Mouse (Mus musculus): ENCODE data around the gene Ppp1r13l.

Gene Ppp1r13l

GRCm38 (mm10) chr7:19337122-19337521 lies 22.4 kb upstream of the Ppp1r13l start:
- DNase-seq (ENCODE audit: low read depth, low spot score) = peak; percentile 65

GRCm38 (mm10) chr7:19338060-19338459 lies 21.5 kb upstream of the Ppp1r13l start:
- no peak for DNase-seq (ENCODE audit: low read depth, low spot score)

- DNase-seq (ENCODE audit: low read depth, low spot score) = no peak
Measured at GRCm38 (mm10) chr7:19338596-19338995, 21.0 kb upstream of the Ppp1r13l start.

GRCm38 (mm10) chr7:19341250-19341649 lies 18.3 kb upstream of the Ppp1r13l start:
- DNase-seq (ENCODE audit: low read depth, low spot score) = no peak

DNA sequence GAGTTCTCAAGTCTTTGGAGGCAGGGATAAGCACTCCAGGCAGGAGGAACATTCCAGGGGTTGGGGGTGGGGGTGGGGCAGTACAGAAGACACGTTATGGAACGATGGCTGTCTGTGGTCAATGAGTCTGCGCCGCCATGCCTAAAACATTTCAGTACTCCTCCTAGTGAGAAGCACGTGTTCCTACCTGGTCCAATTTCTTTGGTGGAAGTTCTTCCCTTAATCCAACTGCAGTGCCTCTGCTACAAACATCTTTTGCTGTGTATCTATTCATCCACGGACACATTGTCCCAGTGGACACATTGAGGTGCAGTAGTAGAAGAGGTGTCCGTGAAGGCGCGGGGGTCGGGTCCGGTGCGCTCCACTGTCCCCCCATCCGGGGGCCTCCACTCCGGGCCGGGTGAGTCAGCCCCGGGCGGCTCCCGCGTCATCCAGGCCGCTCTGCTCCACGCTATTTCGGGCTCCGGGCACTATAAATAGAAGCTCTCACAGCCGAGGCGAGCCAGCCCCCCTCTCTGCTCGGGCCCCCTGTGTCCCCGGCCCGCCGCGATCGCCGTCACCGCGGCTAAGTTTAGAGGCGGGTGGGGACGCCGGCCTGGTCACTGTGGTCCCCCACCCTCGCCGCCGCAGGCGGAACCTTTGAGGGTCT lies 17.7 kb upstream of the Ppp1r13l start:
- DNase-seq (ENCODE audit: low read depth, low spot score) = peak; percentile 74

GRCm38 (mm10) chr7:19342481-19343027 lies 17.0 kb upstream of the Ppp1r13l start:
- peak; percentile 92 for DNase-seq (ENCODE audit: low read depth, low spot score)

DNA sequence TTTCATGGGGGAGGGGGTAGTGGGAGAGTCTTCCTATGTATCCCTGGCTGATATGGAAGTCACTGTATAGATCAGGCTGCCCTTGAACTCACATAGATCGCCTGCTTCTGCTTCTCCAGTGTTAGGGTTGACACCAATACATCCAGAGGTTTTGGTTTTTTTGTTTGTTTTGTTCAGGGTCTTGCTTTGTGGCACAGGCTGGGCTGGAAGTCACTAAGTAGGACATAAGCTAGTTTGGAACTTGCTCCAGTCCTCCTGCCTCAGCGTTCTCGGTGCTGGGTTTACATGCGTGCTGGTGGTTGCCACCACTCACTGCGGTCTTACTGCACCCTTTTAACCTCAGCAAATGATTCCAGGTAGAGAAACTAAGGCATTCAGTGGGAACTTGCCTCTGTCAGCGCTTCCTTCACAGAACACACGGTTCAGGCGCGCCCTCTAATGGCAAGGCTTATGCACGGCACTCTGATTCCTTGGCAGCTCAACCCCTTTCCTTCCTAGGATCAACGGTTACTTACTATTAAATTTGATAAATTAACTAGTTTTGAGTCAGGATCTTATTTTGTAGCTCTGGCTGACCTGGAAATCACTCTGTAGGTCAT lies 16.2 kb upstream of the Ppp1r13l start:
- DNase-seq (ENCODE audit: low read depth, low spot score) = peak; percentile 91

GRCm38 (mm10) chr7:19344237-19344847 lies 15.2 kb upstream of the Ppp1r13l start, which contains the start of gene Ercc1:
Ercc1 (plus strand) TSS chr7:19344778.
- no peak for DNase-seq (ENCODE audit: low read depth, low spot score)

GRCm38 (mm10) chr7:19344938-19345471 lies 14.5 kb upstream of the Ppp1r13l start:
- DNase-seq (ENCODE audit: low read depth, low spot score) = peak; percentile 99

DNA sequence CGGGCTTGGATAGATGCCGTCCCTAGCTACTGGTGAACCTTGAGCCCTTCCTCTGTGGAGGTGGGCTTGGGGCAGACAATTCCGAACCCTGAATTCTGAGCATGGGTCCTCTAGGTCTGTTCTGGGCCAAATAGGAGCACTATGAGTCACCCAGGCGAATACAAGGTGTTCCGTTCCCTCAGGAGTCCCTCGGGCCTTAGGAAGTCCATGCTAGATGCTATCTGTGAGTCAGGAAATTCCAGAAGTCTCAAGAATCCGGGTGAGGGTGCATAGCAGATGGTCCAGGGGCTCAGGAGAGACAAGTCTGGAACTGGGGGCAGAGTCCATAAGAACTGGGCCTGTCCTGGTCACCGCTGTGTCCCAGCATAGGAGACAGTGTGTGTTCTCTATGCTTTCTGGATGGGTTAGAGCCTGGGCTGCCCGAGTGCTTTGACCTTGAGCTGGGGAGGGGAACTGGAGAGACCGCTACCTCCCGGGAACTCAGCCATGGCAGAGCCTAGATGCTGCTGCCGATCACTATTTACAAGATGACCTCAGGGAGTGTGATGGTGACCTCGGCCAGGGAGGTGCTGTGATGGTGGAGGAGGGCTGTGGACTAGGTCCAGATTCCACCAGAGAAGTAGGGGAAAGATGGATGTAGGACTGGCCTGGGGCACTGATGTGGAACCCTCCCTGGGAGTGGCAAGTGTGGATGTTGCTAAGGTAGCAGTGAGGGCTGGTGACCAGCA lies 10.2 kb upstream of the Ppp1r13l start:
- DNase-seq (ENCODE audit: low read depth, low spot score) = no peak

DNA sequence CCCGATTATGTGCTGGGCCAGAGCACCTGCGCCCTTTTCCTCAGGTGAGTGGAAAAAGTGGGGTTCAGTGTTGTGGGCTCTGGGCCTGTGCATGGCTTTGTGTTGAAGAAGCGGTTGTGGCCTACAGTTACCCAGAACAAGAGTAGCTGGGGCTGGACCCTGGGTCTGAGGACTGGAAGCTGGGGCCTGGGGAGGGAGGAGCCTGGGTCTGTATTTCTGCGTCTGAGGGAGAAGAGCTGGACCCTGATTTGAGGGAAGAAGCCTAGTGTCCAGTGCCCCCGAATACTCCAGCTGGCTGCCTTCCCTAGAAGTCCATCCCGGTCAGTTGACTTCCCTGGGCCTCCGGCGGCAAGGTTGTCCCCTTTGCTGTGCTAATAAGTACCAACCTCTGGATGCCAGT lies 9.3 kb upstream of the Ppp1r13l start:
- DNase-seq (ENCODE audit: low read depth, low spot score) = no peak

DNA sequence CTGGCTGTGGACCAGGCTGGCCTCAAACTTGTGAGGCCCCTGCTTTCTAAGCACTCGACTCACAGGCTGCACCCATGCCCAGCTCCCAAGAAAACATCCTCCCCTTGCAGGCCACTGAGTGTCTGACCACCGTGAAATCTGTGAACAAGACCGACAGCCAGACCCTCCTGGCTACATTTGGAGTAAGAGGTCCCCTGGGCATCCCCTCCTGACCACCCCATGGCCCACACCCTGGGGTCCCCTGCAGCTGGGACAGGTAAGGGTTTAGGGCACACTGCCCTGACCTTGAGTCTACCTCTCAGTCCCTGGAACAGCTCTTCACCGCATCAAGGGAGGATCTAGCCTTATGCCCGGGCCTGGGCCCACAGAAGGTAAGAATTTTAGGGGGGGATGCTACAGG lies 4.6 kb upstream of the Ppp1r13l start:
- DNase-seq (ENCODE audit: low read depth, low spot score) = no peak

GRCm38 (mm10) chr7:19356311-19356710 lies 3.2 kb upstream of the Ppp1r13l start:
- no peak for DNase-seq (ENCODE audit: low read depth, low spot score)

DNA sequence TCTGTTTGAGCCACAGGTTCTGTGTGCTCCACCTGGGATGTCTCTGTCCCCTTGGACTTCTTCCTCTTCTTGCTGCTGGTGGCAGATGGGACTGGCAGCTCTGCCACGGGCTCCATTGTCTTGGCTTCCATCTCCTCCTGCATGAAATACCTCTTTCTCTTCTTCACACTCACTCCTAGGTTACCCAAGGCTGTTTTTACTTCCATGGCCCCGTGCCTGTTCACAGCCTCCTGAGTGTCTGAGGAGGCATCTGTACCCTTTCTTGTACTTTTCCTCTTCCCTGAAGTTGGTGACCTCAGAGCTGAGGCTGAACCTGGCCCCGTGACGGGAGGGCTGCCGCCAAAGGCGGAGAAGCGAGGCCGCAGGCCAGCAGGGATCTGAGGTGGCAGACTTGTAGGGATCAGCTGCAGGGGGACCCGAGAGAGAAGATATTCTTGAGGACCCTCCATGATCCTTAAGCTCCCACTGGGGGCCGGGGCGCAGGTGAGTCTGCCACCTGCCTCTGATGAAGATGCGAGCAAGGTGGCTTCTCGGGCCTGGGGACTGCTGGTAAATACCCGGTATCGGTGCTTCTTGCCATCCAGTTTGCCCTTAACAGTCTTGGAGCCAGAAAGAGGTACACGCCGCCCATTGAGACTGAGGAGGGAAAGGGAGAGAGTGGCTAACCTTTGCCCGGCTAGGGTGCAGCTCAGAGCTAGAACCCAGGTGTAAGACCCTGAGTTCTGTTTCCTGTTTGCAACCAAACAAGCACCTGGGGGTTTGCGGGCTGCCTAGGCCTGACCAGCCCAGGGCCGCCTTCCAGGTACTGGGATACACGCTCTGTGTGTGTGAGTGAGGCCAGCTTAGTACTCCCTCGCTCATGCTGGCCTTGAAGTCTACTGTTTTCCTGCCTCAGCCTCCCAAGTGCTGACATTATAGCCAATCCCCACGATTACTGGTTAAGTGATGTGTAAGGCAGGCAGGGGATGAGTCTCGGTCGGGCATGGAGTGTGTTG lies 1.9 kb upstream of the Ppp1r13l start:
- DNase-seq (ENCODE audit: low read depth, low spot score) = no peak

- no peak for DNase-seq (ENCODE audit: low read depth, low spot score)
Measured at GRCm38 (mm10) chr7:19358634-19359033, 915 bp upstream of the Ppp1r13l start.

DNA sequence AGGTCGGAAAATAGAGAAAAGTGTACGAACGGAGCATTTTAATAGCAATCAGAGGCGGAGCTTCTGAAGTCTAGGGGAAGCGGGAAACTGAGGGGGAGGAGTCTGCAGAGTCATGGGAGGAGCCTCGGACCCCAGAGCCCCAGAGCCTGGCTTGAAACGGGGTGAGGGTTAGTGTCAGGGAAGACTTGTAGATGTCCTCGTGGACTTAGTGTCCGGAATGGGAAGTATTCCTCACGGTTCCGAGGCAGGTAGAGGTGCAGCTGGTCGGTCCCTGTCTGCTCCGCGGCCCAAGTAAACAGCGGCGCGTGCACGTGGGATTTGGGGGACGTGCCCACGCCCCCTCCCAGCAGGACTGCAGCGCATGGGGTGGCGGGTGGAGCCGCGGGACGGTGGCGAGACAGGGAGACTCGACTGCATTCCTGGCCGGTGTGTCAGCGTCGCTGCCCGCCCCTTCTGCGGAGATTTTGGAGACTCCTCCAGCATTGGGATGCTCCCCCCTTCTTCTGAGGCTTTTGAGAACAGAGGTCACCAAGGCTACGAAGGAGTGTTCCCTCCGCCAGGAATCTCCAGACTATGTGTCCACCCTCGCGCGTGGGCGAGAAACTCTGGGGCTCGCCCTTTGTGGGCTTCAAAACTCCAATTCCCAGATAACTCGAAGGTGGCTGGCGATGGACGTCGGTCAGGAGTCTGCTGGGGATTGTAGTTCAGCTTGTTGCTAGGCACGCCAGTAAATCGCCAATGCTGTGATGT lies 518 bp downstream of the Ppp1r13l start:
- peak; percentile 93 for DNase-seq (ENCODE audit: low read depth, low spot score)

GRCm38 (mm10) chr7:19360944-19361343 lies 1.4 kb downstream of the Ppp1r13l start:
- peak; percentile 98 for DNase-seq (ENCODE audit: low read depth, low spot score)

DNA sequence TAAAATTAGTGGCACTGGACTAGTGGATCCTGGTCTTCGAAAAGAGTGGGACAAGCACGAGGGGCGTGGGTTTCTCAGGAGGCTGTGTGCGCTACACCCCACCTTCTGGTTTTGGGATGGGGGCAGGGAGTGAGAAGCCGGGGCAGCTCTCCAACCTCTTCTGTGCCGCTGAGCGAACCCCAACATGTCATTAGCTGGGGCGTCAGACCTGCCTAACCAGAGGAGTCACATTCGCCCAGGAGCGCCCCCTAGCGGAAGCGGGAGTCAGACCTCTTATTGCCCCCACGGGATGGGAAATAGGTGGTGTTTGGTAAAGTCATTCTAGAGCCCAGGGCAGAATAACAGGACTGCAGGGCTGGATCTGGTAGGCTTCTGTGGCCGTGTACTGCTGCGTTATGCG lies 2.2 kb downstream of the Ppp1r13l start:
- DNase-seq (ENCODE audit: low read depth, low spot score) = peak; percentile 73

GRCm38 (mm10) chr7:19362276-19362675 lies 2.7 kb downstream of the Ppp1r13l start:
- no peak for DNase-seq (ENCODE audit: low read depth, low spot score)

DNA sequence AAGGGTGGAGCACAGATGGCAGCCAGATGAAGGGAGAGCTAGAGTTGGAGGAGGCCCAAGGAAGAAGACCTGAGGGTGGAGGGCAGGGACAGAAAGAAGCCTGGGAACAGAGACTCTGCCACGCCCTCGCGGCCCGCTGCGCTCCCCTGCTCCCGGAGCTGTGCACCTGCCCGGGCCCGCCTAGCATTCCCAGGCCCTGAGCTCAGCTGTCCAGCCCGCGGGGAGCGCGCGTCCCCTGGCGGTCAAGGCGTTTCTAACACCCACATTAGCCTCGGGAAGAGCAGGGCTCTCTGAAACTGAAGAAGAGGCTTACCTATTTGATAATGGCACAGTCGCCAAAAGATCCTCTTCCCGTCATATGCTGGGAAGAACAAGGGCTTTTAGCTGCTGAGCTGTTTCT lies 4.3 kb downstream of the Ppp1r13l start:
- DNase-seq (ENCODE audit: low read depth, low spot score) = peak; percentile 68

Measured in brain, adult 2 months (tissue).